Mouse (Mus musculus) C2C12 (cell line): ENCODE data around the gene Dda1. TPM values are rescaled to one million over a fixed set of nuclear protein-coding genes. Genes with fewer than 3 reads are reported as not detected.

ENCODE experiments used
- H3K27me3 ChIP-seq: one replicate; pipeline ENCODE4 v1.6.1; 2011; ENCODE audit not compliant: control insufficient read depth, insufficient read depth, insufficient read length
- H3K36me3 ChIP-seq: one replicate; pipeline ENCODE4 v1.6.1; 2011; ENCODE audit not compliant: control insufficient read depth, insufficient read depth
- H3K4me3 ChIP-seq: one replicate; pipeline ENCODE4 v1.5.1; 2011; ENCODE audit warnings: mild to moderate bottlenecking, control low read depth; ENCODE audit not compliant: poor library complexity, insufficient read depth, severe bottlenecking
- H3K79me2 ChIP-seq: one replicate; pipeline ENCODE4 v1.6.1; 2011; ENCODE audit not compliant: control insufficient read depth, insufficient read depth
- H3K79me3 ChIP-seq: one replicate; pipeline ENCODE4 v1.6.1; 2011; ENCODE audit warnings: low read depth, control low read depth
- H3ac ChIP-seq: one replicate; pipeline ENCODE3; 2011; ENCODE audit warnings: low read depth; ENCODE audit not compliant: control insufficient read depth, insufficient read length
- CEBPB ChIP-seq: IDR thresholded peaks from one replicate; pipeline ENCODE4 v1.6.1; 2011; ENCODE audit warnings: low read depth, mild to moderate bottlenecking, control low read depth, moderate library complexity
- CTCF ChIP-seq: IDR thresholded peaks from one replicate; pipeline ENCODE4 v1.5.1; 2011; ENCODE audit not compliant: control insufficient read depth, insufficient read depth, insufficient read length
- FOSL1 ChIP-seq: IDR thresholded peaks from one replicate; pipeline ENCODE4 v1.8.0; 2011; ENCODE audit warnings: mild to moderate bottlenecking, low read length; ENCODE audit not compliant: poor library complexity, insufficient read depth, severe bottlenecking
- MAX ChIP-seq: IDR thresholded peaks from one replicate; pipeline ENCODE4 v1.6.1; 2011; ENCODE audit warnings: mild to moderate bottlenecking, control low read depth
- MYOD1 ChIP-seq: IDR thresholded peaks from one replicate; pipeline ENCODE4 v1.6.1; 2011; ENCODE audit warnings: low read depth; ENCODE audit not compliant: control insufficient read depth, insufficient read length
- MYOG ChIP-seq: IDR thresholded peaks from one replicate; pipeline ENCODE4 v1.6.1; 2011; ENCODE audit not compliant: control insufficient read depth, insufficient read length; ENCODE audit errors: extremely low read depth
- USF1 ChIP-seq: IDR thresholded peaks from one replicate; pipeline ENCODE4 v1.6.1; 2011; ENCODE audit warnings: low read depth, mild to moderate bottlenecking, control low read depth, moderate library complexity
- polyA plus RNA-seq: library from polyadenylated mRNA; unstranded; fragments of >200 nt; fragmentation: generic; extraction: Trizol; gene quantifications from one replicate; pipeline ENCODE4 v1.2.1, GENCODE M21; 2012; ENCODE audit warnings: missing spikeins

Dda1 gene
- polyA plus RNA-seq, 1 experiment: 104 TPM

DNA sequence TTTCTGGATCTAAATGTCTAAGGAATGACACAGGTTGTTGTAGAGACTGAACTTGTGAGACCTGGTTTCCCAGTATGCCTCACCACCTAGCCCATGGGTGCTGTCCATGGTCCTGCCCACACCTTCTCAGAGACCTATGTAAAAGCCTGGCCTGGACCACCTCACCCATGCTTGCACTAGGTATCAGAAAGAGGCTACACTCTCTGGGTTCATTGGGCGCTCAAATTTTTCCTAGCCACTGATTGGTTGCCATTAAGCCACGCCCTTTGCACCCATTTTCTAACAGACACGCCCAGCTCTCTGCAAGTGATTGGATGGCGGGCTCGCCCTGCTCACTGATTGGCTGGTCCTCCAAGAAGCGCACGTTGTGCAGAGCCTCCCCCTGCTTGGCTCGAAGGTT is 14.9 kb downstream of the Dda1 start:
- H3K79me2 ChIP-seq: peaks cover 31% of the 10 kb centered on the region
- no peaks in the 10 kb centered on the region for H3K27me3 ChIP-seq
- H3K79me3 ChIP-seq: peaks cover 5% of the 10 kb centered on the region
- TF ChIP-seq FOSL1: no peak
- no peak for TF ChIP-seq CEBPB
- TF ChIP-seq MYOG: no peak
- TF ChIP-seq USF1: no peak
- no peak for TF ChIP-seq MAX
- no peak for TF ChIP-seq CTCF
- no peak for TF ChIP-seq MYOD1
- H3K36me3 ChIP-seq: peaks cover 21% of the 10 kb centered on the region
- H3K4me3 ChIP-seq: no peak overlapping the region
- no peak overlapping the region for H3ac ChIP-seq

DNA sequence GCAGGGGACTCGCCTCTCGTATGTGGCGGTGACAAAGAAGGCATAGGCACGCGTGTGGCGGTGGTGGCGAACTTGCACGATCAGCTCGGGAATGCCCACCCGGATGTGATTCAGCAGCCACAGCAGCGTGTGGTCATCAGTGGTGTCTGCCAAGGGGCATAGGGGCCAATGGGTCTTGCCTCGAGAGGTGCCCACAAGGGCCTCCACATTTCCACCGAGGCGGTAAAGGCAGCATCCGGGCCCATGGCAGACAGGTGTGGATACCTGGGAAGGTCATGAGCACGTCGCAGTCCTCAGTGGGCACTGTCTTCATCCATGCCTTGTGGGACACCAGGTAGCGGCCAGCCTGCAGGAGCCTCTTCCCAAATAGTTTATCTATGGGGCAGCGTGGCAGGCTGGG is 15.7 kb downstream of the Dda1 start:
- peaks cover 39% of the 10 kb centered on the region for H3K79me2 ChIP-seq
- peaks cover 16% of the 10 kb centered on the region for H3K36me3 ChIP-seq
- TF ChIP-seq MYOD1: no peak
- no peak for TF ChIP-seq USF1
- TF ChIP-seq CTCF: no peak
- TF ChIP-seq MYOG: no peak
- TF ChIP-seq CEBPB: no peak
- no peak for TF ChIP-seq MAX
- TF ChIP-seq FOSL1: no peak
- H3K79me3 ChIP-seq: peaks cover 11% of the 10 kb centered on the region
- peak overlapping the region; percentile 59 for H3K4me3 ChIP-seq
- H3K27me3 ChIP-seq: no peaks in the 10 kb centered on the region
- H3ac ChIP-seq: peak overlapping the region; percentile 21

DNA sequence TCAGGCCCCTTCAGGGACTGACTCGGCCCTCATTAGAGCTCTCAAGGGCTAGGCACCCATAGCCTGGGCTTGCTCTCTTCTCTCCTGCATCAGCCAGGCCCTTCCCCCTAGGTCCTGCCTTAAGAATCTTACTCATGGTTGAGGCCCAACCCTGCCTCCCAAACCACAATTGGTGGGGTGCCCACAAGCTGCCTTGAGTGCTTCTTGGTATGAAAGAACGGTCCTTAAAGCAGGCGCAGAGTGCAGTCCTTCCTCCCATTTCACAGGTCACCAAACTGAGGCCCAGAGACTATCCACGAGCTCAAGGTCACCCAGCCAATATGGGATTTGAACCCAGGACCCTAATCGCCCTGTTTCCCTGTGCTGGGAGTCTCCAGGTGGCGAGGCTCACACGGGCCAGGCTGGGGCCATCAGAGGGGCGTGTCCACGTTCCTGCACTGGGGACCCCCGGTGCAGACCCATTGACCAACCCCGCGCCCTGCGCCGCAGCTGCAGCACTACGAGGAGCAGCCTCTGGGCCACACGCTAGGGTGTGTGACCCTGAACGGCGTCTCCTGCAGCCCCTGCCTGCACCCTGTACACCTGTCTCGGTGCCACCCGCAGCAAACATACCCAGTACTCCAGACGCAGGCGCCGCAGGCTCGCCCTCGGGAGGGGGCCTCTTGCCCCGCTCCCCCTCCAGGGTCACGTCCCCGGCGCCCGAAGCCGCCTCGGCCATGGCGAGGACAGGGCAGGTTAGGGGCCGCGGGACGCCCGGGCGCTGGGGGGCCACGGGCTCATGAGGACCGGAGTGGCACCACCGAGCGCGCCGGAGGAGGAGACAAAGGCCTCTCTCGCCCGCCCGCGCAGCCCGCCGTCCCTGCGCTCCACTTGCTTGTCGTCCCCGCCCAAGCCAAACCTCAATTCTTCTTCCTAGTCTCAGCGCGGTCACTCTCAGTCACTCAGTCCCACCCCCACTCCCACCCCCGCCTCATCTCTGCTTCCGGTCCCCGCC is 16.4 kb downstream of the Dda1 start, which contains the start of gene Ano8:
Ano8 (minus strand) TSS at position 822 of the 994 bp plus-strand sequence.
- no peaks in the 10 kb centered on the region for H3K27me3 ChIP-seq
- TF ChIP-seq CEBPB: no peak
- TF ChIP-seq USF1: no peak
- no peak for TF ChIP-seq MAX
- no peak for TF ChIP-seq CTCF
- TF ChIP-seq FOSL1: no peak
- no peak for TF ChIP-seq MYOG
- no peak for TF ChIP-seq MYOD1
- H3ac ChIP-seq: peak within 1 kb of the TSS; percentile 90
- peaks cover 15% of the 10 kb centered on the region for H3K79me3 ChIP-seq
- H3K4me3 ChIP-seq: peak within 1 kb of the TSS; percentile 59
- peaks cover 46% of the 10 kb centered on the region for H3K79me2 ChIP-seq
- H3K36me3 ChIP-seq: peaks cover 19% of the 10 kb centered on the region

DNA sequence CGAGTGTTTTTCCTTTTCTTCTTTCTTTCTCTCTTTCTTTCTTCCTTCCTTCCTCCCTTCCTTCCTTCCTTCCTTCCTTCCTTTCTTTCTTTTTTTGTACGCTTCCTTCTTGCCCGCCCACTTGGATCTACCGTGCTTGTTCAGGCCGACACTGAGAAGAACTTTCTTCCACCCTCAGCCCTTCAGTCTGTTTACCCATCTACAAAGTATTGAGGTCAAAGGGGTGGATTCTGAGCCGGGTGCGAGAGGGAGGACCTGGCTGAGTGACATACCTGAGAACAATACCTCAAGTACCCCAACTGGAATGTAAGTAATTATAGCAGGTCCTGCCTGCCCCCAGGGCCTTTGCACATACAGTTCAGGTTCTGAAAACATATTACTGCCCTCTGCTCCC is 17.1 kb downstream of the Dda1 start:
- peaks cover 23% of the 10 kb centered on the region for H3K36me3 ChIP-seq
- H3K4me3 ChIP-seq: peak overlapping the region; percentile 59
- H3K79me3 ChIP-seq: peaks cover 15% of the 10 kb centered on the region
- H3ac ChIP-seq: no peak overlapping the region
- H3K27me3 ChIP-seq: no peaks in the 10 kb centered on the region
- TF ChIP-seq CEBPB (no peak), MAX (no peak), FOSL1 (no peak), USF1 (no peak), MYOD1 (no peak), CTCF (no peak), MYOG (no peak)
- H3K79me2 ChIP-seq: peaks cover 50% of the 10 kb centered on the region

DNA sequence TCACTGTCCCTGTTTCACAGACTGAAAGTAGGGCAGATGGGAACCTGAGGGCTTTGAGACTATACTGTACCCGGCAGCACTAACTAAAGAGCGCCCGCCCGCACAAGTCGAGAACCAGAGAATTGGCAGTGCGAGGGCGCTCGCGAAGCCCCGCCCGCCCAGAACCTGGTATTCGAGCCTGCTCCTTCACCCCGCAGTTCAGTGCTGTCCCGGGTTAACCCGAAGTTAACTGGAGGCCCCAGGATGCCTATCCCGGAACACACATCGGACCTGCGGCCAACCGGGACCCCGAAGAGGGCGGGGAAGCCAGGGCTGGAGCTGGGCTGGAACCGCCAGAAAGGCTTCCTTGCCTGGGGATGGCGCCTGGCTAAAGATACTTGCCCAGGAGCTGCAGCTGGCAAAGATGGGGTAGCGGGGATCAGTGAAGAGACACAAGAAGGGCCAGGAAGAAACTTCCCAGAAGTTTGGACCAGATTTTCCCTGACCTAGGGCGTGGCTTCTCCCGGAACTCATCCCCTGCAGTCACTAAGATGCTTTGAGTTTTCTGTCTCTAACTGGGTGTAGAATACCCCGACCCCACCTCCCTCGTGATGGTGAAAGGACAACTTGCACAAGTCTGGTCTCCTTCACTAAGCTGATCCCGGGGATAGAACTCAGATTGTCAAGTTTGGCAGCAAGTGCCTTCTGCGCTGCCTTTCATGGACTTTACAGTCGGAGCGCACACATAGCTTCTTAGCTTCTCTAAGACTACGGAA is 18.9 kb downstream of the Dda1 start, which contains the start of gene Gtpbp3:
Gtpbp3 (plus strand) TSS at position 413 of the 755 bp plus-strand sequence.
- Histone ChIP-seq H3K79me3 (peaks cover 15% of the 10 kb centered on the region), H3K79me2 (peaks cover 50% of the 10 kb centered on the region), H3ac (peak within 1 kb of the TSS; percentile 83), H3K36me3 (peaks cover 31% of the 10 kb centered on the region), H3K27me3 (no peaks in the 10 kb centered on the region), H3K4me3 (peak within 1 kb of the TSS; percentile 68)
- TF ChIP-seq FOSL1 (no peak), MYOG (no peak), MAX (no peak), CTCF (no peak), MYOD1 (no peak), USF1 (no peak), CEBPB (no peak)
